Comparison of ENCODE assay signal across 14 mouse cellular contexts in the genomic region with DNA sequence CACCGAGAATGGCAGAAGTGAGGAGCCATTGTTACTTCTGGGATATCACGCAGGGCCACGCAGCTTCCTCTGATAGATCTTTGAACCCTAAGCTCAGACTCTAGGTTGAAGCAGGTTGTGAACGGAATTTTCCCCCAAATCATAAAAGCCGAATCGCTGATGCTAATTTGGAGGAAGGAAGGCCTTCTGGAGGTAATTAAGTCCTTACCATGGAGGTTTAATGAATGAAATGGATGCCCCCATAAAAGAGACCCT.
A peak's percentile ranks its signal among the peaks of the same experiment; 100 is the strongest.
DNase-seq lines count a peak whose midpoint lies in the region.
"Had no signal": no experiment of that assay in that cellular context is flagged by ENCODE, and none has a peak within 500 bp of the region (broad histone marks: within the 10 kb centered on the region; RNA-seq: fewer than 3 reads in every experiment).

No protein-coding gene starts in this region.

- peak; percentile 92 for DNase-seq in 3T3-L1 (ENCODE audit: low read depth, low spot score)
- DNase-seq in thymus, postnatal 25 days, result no peak
- DNase-seq: adrenal gland, adult 2 months; adrenal gland, adult 8-10 months; adrenal gland, postnatal 10 days; adrenal gland, postnatal 14 days; adrenal gland, postnatal 25 days; adrenal gland, postnatal 36 days; B cell, adult 2 months; cerebellum, adult 11 months; cerebellum, adult 11-12 months; cerebellum, adult 18-20 months; cerebellum, adult 2 months; cerebellum, adult 8-10 months had no signal
